Mouse (Mus musculus) E14TG2a.4 (cell line): ENCODE measurements at regions not wholly inside any gene's neighbourhood (a gene's known extent, or its start where the extent isn't known, plus 50 kb on each side); places are given as distances from the start of the nearest gene placed in this dataset.

Experiments used
- H3K27me3 ChIP-seq: 2 replicates; pipeline ENCODE4 v1.6.1; 2014; ENCODE audit warnings: low read length, control low read depth; ENCODE audit not compliant: insufficient read depth
- H3K36me3 ChIP-seq: 2 replicates; pipeline ENCODE4 v1.6.1; 2014; ENCODE audit warnings: low read length, control low read depth; ENCODE audit not compliant: insufficient read depth
- H3K4me1 ChIP-seq: replicated peaks from 2 replicates; pipeline ENCODE4 v1.6.1; 2014; ENCODE audit warnings: low read depth, low read length, control low read depth
- H3K4me3 ChIP-seq: replicated peaks from 2 replicates; pipeline ENCODE4 v1.5.1; 2014; ENCODE audit warnings: mild to moderate bottlenecking, low read length
- H3K9me3 ChIP-seq: 2 replicates; pipeline ENCODE4 v1.6.1; 2014; ENCODE audit warnings: low read length, control low read depth
- CTCF ChIP-seq: conservative IDR thresholded peaks from 2 replicates; pipeline ENCODE4 v1.5.1; 2014; ENCODE audit warnings: low read length
- NANOG ChIP-seq: IDR thresholded peaks from 2 replicates; pipeline ENCODE4 v1.6.1; 2014; ENCODE audit warnings: borderline replicate concordance, low read length, mixed read lengths
- POU5F1 ChIP-seq: IDR thresholded peaks from 2 replicates; pipeline ENCODE4 v1.6.1; 2014; ENCODE audit warnings: low read length, borderline replicate concordance

GRCm38 (mm10) chr2:73996986-73997385 lies 85.9 kb upstream of the Atp5g3 start:
- no peak for TF ChIP-seq CTCF
- no peak for TF ChIP-seq POU5F1
- no peak for TF ChIP-seq NANOG

GRCm38 (mm10) chr2:73991818-73992217 lies 80.7 kb upstream of the Atp5g3 start:
- Histone ChIP-seq H3K36me3 (no peaks in the 10 kb centered on the region), H3K27me3 (no peaks in the 10 kb centered on the region), H3K4me1 (no peaks in the 10 kb centered on the region), H3K9me3 (no peaks in the 10 kb centered on the region), H3K4me3 (no peak overlapping the region)
- TF ChIP-seq POU5F1 (no peak), NANOG (no peak), CTCF (no peak)

More at GRCm38 (mm10) chr2:73996986-73997385, 85.9 kb upstream of the Atp5g3 start:
- Histone ChIP-seq H3K4me3 (no peak overlapping the region), H3K27me3 (peaks cover 3% of the 10 kb centered on the region; the same call in 1 of the 2 replicates), H3K36me3 (no peaks in the 10 kb centered on the region), H3K4me1 (no peaks in the 10 kb centered on the region), H3K9me3 (no peaks in the 10 kb centered on the region)

- Histone ChIP-seq H3K9me3 (no peaks in the 10 kb centered on the region), H3K36me3 (no peaks in the 10 kb centered on the region), H3K27me3 (0 out of 2 replicates have a peak, but pooled peaks cover 4% of the 10 kb centered on the region), H3K4me3 (no peak overlapping the region), H3K4me1 (0 out of 2 replicates have a peak, but pooled peaks cover 5% of the 10 kb centered on the region)
- TF ChIP-seq POU5F1 (no peak), CTCF (no peak), NANOG (no peak)
These were observed 76.4 kb upstream of the Atp5g3 start for GRCm38 (mm10) chr2:73987441-73988105.

- H3K4me3 ChIP-seq = no peak overlapping the region
- no peaks in the 10 kb centered on the region for H3K9me3 ChIP-seq
- no peaks in the 10 kb centered on the region for H3K36me3 ChIP-seq
- H3K4me1 ChIP-seq = 0 out of 2 replicates have a peak, but pooled peaks cover 5% of the 10 kb centered on the region
- H3K27me3 ChIP-seq = 0 out of 2 replicates have a peak, but pooled peaks cover 4% of the 10 kb centered on the region
- TF ChIP-seq NANOG (no peak), CTCF (no peak)
These were observed 74.8 kb upstream of the Atp5g3 start for GRCm38 (mm10) chr2:73985911-73986250.

GRCm38 (mm10) chr2:73985238-73985910 lies 74.2 kb upstream of the Atp5g3 start:
- Histone ChIP-seq H3K36me3 (no peaks in the 10 kb centered on the region), H3K27me3 (0 out of 2 replicates have a peak, but pooled peaks cover 4% of the 10 kb centered on the region), H3K4me1 (0 out of 2 replicates have a peak, but pooled peaks cover 5% of the 10 kb centered on the region), H3K4me3 (no peak overlapping the region), H3K9me3 (no peaks in the 10 kb centered on the region)
- no peak for TF ChIP-seq POU5F1

- H3K36me3 ChIP-seq = no peaks in the 10 kb centered on the region
- no peaks in the 10 kb centered on the region for H3K9me3 ChIP-seq
- peaks cover 4% of the 10 kb centered on the region; the same call in 1 of the 2 replicates for H3K27me3 ChIP-seq
- no peak overlapping the region for H3K4me3 ChIP-seq
- TF ChIP-seq POU5F1 (no peak), CTCF (no peak), NANOG (no peak)
- H3K4me1 ChIP-seq = 0 out of 2 replicates have a peak, but pooled peaks cover 5% of the 10 kb centered on the region
These were observed 72.0 kb upstream of the Atp5g3 start for GRCm38 (mm10) chr2:73983166-73983565.

- Histone ChIP-seq H3K4me3 (no peak overlapping the region), H3K9me3 (no peaks in the 10 kb centered on the region), H3K4me1 (no peaks in the 10 kb centered on the region), H3K27me3 (no peaks in the 10 kb centered on the region; the same call in 1 of the 2 replicates), H3K36me3 (no peaks in the 10 kb centered on the region)
- TF ChIP-seq POU5F1 = no peak
These were observed 66.9 kb upstream of the Atp5g3 start for GRCm38 (mm10) chr2:73978072-73978471.

GRCm38 (mm10) chr2:73973774-73974173 lies 62.6 kb upstream of the Atp5g3 start:
- no peaks in the 10 kb centered on the region for H3K9me3 ChIP-seq
- H3K4me1 ChIP-seq = peaks cover 8% of the 10 kb centered on the region
- TF ChIP-seq POU5F1 = no peak
- no peak for TF ChIP-seq NANOG
- TF ChIP-seq CTCF = no peak
- H3K27me3 ChIP-seq = peaks cover 10% of the 10 kb centered on the region
- H3K4me3 ChIP-seq = no peak overlapping the region
- no peaks in the 10 kb centered on the region for H3K36me3 ChIP-seq
